Mouse (Mus musculus) midbrain, embryonic 11.5 days (tissue): ENCODE measurements around the gene Entpd7. TPM values are rescaled to one million over a fixed set of nuclear protein-coding genes. Genes with fewer than 3 reads are reported as not detected.

Experiments used
- ATAC-seq: fragments of 200-750 bp; cut with Nextera tagmentation; 2 replicates; pipeline ENCODE4 v1.8.0; 2017; ENCODE audit warnings: moderate TSS enrichment, moderate library complexity; ENCODE audit not compliant: low FRiP score
- DNase-seq: peaks from one replicate; pipeline ENCODE4 v3.0.0; 2015; ENCODE audit warnings: low spot score; ENCODE audit errors: missing footprints
- H3K27ac ChIP-seq: fragments of 300-500 bp; sonication (generic); 2 replicates; pipeline ENCODE4 v1.5.1; 2014; ENCODE audit warnings: low read depth, low read length
- H3K27me3 ChIP-seq: fragments of 300-500 bp; sonication (generic); 2 replicates; pipeline ENCODE4 v1.6.1; 2014; ENCODE audit warnings: mild to moderate bottlenecking, low read length, moderate library complexity, mixed read lengths; ENCODE audit not compliant: control insufficient read depth, insufficient read depth
- H3K36me3 ChIP-seq: fragments of 300-500 bp; sonication (generic); 2 replicates; pipeline ENCODE4 v1.6.1; 2014; ENCODE audit warnings: mild to moderate bottlenecking, low read length, moderate library complexity, mixed read lengths; ENCODE audit not compliant: control insufficient read depth, insufficient read depth
- H3K4me1 ChIP-seq: fragments of 300-500 bp; sonication (generic); 2 replicates; pipeline ENCODE4 v1.6.1; 2014; ENCODE audit warnings: low read length; ENCODE audit not compliant: control insufficient read depth, insufficient read depth
- H3K4me2 ChIP-seq: fragments of 300-500 bp; sonication (generic); 2 replicates; pipeline ENCODE4 v1.6.1; 2014; ENCODE audit warnings: mild to moderate bottlenecking, moderate library complexity
- H3K4me3 ChIP-seq: fragments of 300-500 bp; sonication (generic); 2 replicates; pipeline ENCODE4 v1.5.1; 2014; ENCODE audit warnings: low read depth, low read length
- H3K9ac ChIP-seq: fragments of 300-500 bp; sonication (generic); 2 replicates; pipeline ENCODE4 v1.6.1; 2014; ENCODE audit warnings: low read length
- H3K9me3 ChIP-seq: fragments of 300-500 bp; sonication (generic); 2 replicates; pipeline ENCODE4 v1.6.1; 2016; ENCODE audit warnings: low read length; ENCODE audit not compliant: control insufficient read depth
- WGBS: fragments of 180-500 bp; shearing (Covaris S2); extraction: QIAGEN DNeasy Blood & Tissue Kit; methylation state at CpG from one replicate; pipeline ENCODE4 v1.1.7; 2014; 5-methylcytosine and 5-hydroxymethylcytosine counted together
- polyA plus RNA-seq: library from polyadenylated mRNA; unstranded; fragments of >200 nt; fragmentation: Nextera tagmentation; extraction: Ambion mirVana; gene quantifications from 2 replicates; pipeline ENCODE4 v1.2.1, GENCODE M21; 2014

Entpd7 gene
- polyA plus RNA-seq, 1 experiment from 2014 or later = 12.2 TPM

DNA sequence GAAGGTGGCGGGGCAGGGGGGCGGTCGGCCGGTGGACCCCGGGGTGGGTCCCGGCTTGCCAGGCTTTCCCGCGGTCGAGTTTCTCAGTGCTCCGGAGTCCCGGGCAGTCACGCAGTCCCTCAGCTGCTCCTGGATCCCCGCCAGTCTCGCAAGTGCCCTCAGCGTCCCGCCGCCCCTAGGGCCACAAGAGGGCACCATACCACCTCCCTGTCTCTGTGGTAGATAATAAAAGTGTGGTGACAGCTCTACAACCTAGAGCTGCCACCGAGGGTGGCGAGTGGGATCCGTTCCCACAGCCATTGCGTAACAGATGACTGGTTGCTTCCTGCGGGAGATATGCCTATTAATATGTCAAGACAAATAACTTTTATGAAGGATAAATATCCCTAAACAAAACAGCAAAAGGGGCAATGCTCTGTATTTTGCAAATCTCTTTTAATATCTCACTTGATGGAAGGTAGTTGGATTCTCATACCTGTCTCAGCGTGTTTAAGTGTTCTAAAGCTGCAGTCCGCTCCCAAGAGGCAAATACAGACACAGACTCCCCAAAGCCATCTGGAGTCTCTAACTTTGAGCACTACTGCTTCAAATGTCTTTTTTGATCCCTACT lies 63.9 kb downstream of the Entpd7 start:
- Histone ChIP-seq H3K4me1 (peaks cover 6% of the 10 kb centered on the region), H3K4me3 (peak overlapping the region; percentile 55), H3K4me2 (peak overlapping the region; percentile 64), H3K9me3 (no peaks in the 10 kb centered on the region), H3K27ac (peak overlapping the region; percentile 87), H3K27me3 (no peaks in the 10 kb centered on the region), H3K36me3 (peaks cover 2% of the 10 kb centered on the region; the same call in 1 of the 2 replicates), H3K9ac (peak overlapping the region; percentile 82)
- DNase-seq = peak; percentile 97
- 1% methylated on average over 24 of the region's 24 CpGs for WGBS
- ATAC-seq = peak; percentile 92

DNA sequence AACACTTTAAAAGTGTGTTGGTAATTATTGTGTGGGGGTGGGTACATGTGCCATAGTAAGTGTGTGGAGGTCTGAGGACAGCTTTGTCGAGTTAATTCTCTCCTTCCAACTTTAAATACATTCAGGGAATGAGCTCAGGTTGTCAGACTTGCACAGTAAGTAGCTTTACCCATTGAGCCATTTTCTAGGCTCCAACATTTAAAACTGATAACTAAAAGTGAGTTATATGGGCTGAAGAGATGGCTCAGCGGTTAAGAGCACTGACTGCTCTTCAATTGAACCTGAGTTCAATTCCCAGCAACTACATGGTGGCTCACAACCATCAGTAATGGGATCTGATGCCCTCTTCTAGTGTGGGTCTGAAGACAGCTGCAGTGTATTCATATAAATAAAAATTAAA lies 64.8 kb downstream of the Entpd7 start:
- Histone ChIP-seq H3K36me3 (no peaks in the 10 kb centered on the region), H3K9ac (no peak overlapping the region), H3K4me2 (no peak overlapping the region), H3K27ac (no peak overlapping the region), H3K27me3 (no peaks in the 10 kb centered on the region), H3K4me3 (no peak overlapping the region), H3K9me3 (no peaks in the 10 kb centered on the region), H3K4me1 (peaks cover 6% of the 10 kb centered on the region)
- DNase-seq (no peak), ATAC-seq (no peak)
- 77% methylated on average over 2 of the region's 2 CpGs for WGBS

GRCm38 (mm10) chr19:43754872-43755271 lies 65.4 kb downstream of the Entpd7 start:
- H3K27ac ChIP-seq = no peak overlapping the region

GRCm38 (mm10) chr19:43760504-43760903 lies 71.0 kb downstream of the Entpd7 start:
- no peak overlapping the region for H3K27ac ChIP-seq
- H3K36me3 ChIP-seq = no peaks in the 10 kb centered on the region
- no peak overlapping the region for H3K4me3 ChIP-seq
- ATAC-seq (no peak), DNase-seq (peak; percentile 95)
- H3K27me3 ChIP-seq = no peaks in the 10 kb centered on the region
- H3K9me3 ChIP-seq = no peaks in the 10 kb centered on the region
- H3K9ac ChIP-seq = no peak overlapping the region
- no peaks in the 10 kb centered on the region for H3K4me1 ChIP-seq
- H3K4me2 ChIP-seq = no peak overlapping the region
- WGBS = 28% methylated on average over 6 of the region's 6 CpGs

More at GRCm38 (mm10) chr19:43754872-43755271, 65.4 kb downstream of the Entpd7 start:
- no peaks in the 10 kb centered on the region for H3K9me3 ChIP-seq
- H3K9ac ChIP-seq = no peak overlapping the region
- DNase-seq = no peak
- no peak overlapping the region for H3K4me3 ChIP-seq
- 71% methylated on average over 2 of the region's 2 CpGs for WGBS
- H3K4me1 ChIP-seq = peaks cover 6% of the 10 kb centered on the region
- H3K27me3 ChIP-seq = no peaks in the 10 kb centered on the region
- H3K36me3 ChIP-seq = no peaks in the 10 kb centered on the region
- ATAC-seq = no peak
- no peak overlapping the region for H3K4me2 ChIP-seq

GRCm38 (mm10) chr19:43761543-43762256 lies 72.2 kb downstream of the Entpd7 start:
- ATAC-seq (no peak), DNase-seq (no peak)
- Histone ChIP-seq H3K4me3 (no peak overlapping the region), H3K9ac (no peak overlapping the region), H3K27ac (no peak overlapping the region), H3K9me3 (no peaks in the 10 kb centered on the region), H3K36me3 (no peaks in the 10 kb centered on the region), H3K27me3 (no peaks in the 10 kb centered on the region), H3K4me1 (no peaks in the 10 kb centered on the region), H3K4me2 (no peak overlapping the region)

- no peaks in the 10 kb centered on the region for H3K36me3 ChIP-seq
- H3K27ac ChIP-seq = no peak overlapping the region
- H3K27me3 ChIP-seq = no peaks in the 10 kb centered on the region
- WGBS = 81% methylated on average over 2 of the region's 2 CpGs
- H3K9me3 ChIP-seq = no peaks in the 10 kb centered on the region
- no peaks in the 10 kb centered on the region for H3K4me1 ChIP-seq
- no peak overlapping the region for H3K4me2 ChIP-seq
- H3K4me3 ChIP-seq = no peak overlapping the region
- ATAC-seq = no peak
- no peak overlapping the region for H3K9ac ChIP-seq
- no peak for DNase-seq
Measured at GRCm38 (mm10) chr19:43762410-43762809, 72.9 kb downstream of the Entpd7 start.

- Histone ChIP-seq H3K36me3 (no peaks in the 10 kb centered on the region), H3K4me2 (no peak overlapping the region), H3K9ac (no peak overlapping the region), H3K4me3 (no peak overlapping the region), H3K9me3 (no peaks in the 10 kb centered on the region), H3K4me1 (no peaks in the 10 kb centered on the region), H3K27me3 (no peaks in the 10 kb centered on the region), H3K27ac (no peak overlapping the region)
- DNase-seq (no peak), ATAC-seq (no peak)
- 87% methylated on average over 5 of the region's 5 CpGs for WGBS
Measured at GRCm38 (mm10) chr19:43766451-43766850, 77.0 kb downstream of the Entpd7 start.

- ATAC-seq = no peak
- Histone ChIP-seq H3K4me1 (no peaks in the 10 kb centered on the region), H3K9me3 (no peaks in the 10 kb centered on the region), H3K4me2 (no peak overlapping the region), H3K36me3 (no peaks in the 10 kb centered on the region), H3K27me3 (no peaks in the 10 kb centered on the region), H3K4me3 (no peak overlapping the region), H3K27ac (no peak overlapping the region), H3K9ac (no peak overlapping the region)
- 86% methylated on average over 9 of the region's 9 CpGs for WGBS
- no peak for DNase-seq
Measured at GRCm38 (mm10) chr19:43767549-43768322, 78.3 kb downstream of the Entpd7 start.

- ATAC-seq (no peak), DNase-seq (no peak)
- H3K27me3 ChIP-seq = no peaks in the 10 kb centered on the region
- H3K36me3 ChIP-seq = no peaks in the 10 kb centered on the region
- H3K4me3 ChIP-seq = no peak overlapping the region
- H3K4me2 ChIP-seq = no peak overlapping the region
- no peaks in the 10 kb centered on the region for H3K4me1 ChIP-seq
- H3K9me3 ChIP-seq = no peaks in the 10 kb centered on the region
- no peak overlapping the region for H3K27ac ChIP-seq
- 87% methylated on average over 5 of the region's 5 CpGs for WGBS
- H3K9ac ChIP-seq = no peak overlapping the region
Measured at GRCm38 (mm10) chr19:43769366-43769960, 80.0 kb downstream of the Entpd7 start.
